Mouse (Mus musculus) heart, adult 2 months (tissue): ENCODE data around the gene Rassf2.

Source experiments
- CTCF ChIP-seq: fragments of 200-600 bp; IDR thresholded peaks from 2 replicates; pipeline ENCODE4 v1.8.1; 2022; ENCODE audit warnings: antibody characterized with exemption, mild to moderate bottlenecking, moderate library complexity
- EP300 ChIP-seq: fragments of 200-500 bp; IDR thresholded peaks from 2 replicates; pipeline ENCODE4 v1.6.1; 2011; ENCODE audit warnings: low read depth, low read length, control low read depth; ENCODE audit not compliant: insufficient read depth
- POLR2A ChIP-seq: fragments of 200-500 bp; IDR thresholded peaks from 2 replicates; pipeline ENCODE4 v1.6.1; 2011; ENCODE audit warnings: mild to moderate bottlenecking, low read depth, low read length, control low read depth; ENCODE audit not compliant: insufficient read depth

DNA sequence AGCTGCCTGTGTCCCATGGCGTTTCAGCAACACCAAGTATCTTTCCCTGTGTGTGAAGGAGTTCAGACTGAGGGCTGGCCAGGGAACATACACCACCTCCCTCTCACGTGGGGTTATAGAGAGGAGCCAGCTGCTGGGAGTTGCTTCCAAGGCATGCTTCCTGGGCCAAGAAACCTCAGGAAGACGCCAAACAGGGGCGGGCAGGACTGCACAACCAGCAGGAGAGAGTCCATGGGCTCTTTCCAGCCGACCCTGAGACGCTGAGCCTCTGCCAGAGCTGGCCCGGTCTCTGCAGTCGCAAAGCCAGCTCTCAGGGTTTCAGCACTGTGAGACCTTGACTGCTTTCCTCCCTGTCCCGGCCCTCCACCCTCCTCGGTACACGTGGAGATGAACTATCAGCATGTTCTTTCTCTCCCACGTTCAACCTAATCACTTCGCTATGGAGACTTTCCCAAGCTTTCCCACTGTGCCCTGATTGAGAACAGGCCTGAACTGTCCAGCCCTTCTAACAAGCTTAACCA is 13.1 kb upstream of the Rassf2 start:
- TF ChIP-seq CTCF (no peak), POLR2A (0 out of 2 replicates have a peak, but pooled peaks have one; percentile 28), EP300 (peak; percentile 79; the same call in 1 of the 2 replicates)
